Mouse (Mus musculus) cerebellum, adult 18-20 months (tissue): ENCODE data around the gene Fam114a2.
"Not testable (repeated sequence)": the region's sequence is repeated elsewhere in the genome, so short reads cannot be mapped to it uniquely, and the experiment has no call there.

Experiments
- DNase-seq, 2 experiments: peaks; one replicate each; pipeline ENCODE4 v3.0.0; 2021

The Fam114a2 gene

DNA sequence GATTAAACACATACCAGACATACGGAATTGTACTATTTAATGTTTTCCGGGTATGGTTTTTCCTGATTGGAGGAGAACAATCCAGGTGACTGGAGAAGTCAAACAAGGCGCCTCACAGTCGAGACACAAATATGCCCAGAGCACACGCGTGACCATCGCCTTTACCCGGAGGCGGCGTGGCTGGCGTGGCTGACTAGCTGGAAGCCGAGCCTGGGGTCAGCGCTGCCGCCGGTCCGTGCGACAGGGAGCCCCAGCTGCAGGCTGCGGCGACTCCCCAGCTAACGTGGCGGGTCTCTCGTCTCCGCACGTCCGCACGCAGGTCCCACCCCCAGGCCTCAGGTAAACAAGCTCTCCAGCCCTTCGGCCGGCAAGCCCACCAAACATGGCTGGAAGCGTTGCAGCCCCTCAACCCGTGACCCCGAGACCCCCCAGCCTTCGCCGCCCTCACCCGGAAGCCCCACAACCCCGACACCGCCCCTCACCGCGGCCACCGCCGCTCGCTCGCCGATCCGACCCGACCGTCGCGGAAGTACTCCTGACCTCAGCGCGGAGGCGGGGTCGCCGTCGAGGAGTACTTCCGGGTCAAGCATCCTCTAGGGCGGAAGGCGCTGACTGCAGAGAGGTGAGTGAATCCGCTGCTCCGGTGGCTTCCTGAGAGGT is at the start of gene Fam114a2, which contains the start of gene Mfap3:
TSS of gene Fam114a2 (minus strand) at position 527 of the 660 bp plus-strand sequence.
TSS of gene Mfap3 (plus strand) at position 574 of the 660 bp plus-strand sequence.
- peak; percentile 92 to 93 for DNase-seq

DNA sequence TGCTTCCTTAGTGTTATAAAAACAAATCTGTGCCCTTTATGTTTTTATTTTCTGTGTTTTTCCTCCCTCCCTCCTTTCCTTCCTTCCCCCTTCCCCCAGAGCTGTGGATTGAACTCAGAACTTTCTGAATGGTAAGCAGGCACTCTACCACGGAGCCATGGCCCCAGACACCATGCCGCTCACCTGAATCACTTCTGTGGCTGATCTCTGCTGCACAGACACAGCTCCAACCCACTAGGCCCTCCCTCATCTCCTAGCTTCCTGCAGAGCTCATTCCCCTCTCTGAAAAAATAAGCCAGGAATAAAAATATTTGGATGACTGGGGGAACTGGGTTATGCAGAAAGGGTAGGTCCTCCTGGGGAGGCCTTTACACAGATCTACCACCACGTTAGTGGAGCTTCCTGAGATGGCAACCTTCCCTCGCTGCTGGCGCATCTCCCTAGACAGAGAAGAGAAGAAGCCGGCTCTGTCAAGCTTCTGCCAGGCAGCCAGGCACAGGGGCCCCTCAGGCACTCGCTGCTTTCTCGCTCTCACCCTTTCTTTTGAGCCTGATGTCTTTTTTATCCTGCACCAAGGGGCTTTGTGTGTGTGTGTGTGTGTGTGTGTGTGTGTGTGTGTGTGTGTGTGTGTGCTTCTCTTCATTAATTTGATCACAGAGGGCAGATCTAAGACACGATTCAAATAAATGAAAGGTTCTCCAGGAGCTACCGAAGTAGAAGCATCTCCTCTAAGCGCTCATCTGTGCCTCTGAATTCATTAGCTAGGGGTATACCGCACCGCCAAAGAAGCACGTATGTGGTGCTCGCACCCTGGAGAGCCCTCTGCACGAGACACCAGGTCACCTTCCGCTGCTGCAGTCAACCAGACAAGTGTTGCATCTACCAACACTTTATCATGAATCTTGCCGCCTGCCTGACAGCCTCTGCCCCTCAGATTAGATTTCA is 47.9 kb upstream of the Fam114a2 start:
- DNase-seq, result no peak

DNA sequence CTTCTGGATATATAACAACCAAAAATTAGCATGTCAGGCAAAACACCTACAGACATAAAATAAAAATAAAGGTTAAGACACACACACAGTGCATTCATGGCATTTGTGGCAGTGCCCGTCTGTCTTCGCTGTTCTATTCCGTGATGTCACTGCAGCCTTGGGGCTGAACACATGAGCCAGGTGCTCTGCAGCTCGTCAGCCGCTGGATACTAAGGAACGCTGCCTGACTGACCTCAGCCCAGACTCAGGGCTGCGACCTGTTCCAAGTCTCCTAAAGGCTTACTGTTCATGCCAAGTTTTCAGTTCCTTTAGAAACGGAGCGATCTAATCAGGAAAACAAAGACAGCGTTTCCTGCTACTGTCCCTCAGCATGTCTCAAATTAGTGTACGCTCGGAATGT is 46.1 kb upstream of the Fam114a2 start:
- DNase-seq, result no peak

DNA sequence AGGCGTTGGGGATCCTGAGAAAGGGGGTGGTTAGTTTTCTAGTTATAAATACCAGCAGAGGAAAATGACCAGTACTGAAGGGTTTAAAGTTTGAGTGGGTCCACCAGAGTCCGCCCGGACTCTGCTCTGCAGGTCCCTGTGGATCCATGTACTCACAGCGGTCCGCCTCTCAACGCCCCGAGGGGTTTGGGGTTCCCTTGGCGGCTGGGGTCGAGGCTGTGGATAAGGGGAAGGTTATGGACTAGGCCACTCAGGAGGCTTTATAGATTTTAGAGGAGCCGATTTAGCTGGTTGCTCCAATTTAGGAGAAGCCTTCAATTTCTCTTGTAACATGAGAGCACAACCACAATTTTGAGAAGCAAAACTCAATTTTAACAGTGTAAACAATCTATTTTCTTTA is 39.5 kb upstream of the Fam114a2 start:
- not testable (repeated sequence) for DNase-seq

DNA sequence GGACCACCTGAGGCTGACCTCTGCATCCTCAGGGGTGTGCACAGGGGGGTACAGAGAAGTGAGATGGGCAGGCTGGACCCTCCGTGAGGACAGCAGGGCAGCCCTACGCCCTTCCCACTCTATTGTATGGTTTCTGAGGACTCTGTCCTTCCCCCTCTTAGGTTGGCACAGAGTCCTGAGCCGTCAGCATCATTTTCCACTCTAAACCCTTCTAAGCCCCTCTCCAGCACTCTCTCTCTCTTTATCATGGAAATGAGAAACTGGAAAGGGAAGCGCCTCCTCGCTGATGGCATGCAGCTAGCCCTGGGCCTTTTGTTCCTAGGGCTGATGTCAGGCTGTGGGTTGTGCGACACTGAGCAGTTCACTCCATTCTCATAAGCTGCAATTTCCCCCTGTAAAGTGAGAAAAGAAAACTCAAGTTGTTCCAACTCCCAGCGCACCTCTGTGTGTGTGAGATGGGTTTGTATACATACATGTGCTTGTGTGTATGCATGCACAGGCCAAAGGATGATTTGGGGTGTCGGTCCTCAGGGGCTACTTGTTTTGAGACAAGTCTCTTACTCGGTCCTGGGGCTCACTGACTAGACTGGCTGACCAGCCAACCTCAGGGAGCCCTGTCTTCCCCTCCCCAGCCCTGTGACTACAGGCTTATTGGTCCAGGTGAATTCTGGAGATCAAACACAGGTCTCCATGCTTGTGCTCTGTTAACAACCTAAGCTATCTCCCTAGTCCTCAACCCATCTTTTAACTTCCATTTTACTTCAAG is 34.8 kb upstream of the Fam114a2 start:
- DNase-seq, result no peak

DNA sequence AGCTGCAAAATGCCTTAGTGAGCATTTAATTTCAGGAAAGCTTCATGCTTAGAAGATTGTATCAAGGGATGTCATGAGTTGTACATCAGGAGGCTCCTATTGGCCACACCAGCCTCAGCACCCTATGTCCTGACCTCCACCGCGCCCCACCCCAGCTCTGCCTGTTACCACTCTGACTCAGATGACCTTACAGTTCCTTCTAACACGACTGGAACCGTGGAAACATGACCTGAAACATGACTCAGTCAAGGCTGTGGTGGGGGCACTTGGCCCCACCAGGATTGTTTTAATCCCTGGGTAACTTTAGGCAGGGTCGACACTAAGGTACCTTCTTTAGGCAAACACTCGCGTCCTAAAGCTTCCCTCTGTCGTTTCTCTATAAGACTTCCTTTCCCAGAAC is 32.6 kb upstream of the Fam114a2 start:
- no peak for DNase-seq

DNA sequence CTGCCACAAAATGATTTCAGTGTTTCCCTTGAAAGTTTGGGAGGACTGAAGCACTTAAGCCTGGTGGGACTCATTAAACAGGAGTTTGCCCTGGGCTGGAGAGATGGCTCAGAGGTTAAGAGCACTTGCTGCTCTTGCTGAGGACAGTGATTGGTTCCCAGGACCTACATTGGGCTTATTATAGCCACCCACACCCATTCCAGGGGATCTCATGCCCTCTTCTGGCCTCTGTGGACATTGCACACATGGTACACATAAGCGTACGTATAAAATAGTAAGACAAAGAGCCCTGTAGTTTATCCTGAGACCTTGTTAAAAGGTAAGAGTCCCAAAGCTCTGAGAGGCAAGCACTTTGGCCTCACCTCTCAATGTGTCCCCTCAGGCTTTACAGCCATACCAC is 31.8 kb upstream of the Fam114a2 start:
- no peak for DNase-seq

DNA sequence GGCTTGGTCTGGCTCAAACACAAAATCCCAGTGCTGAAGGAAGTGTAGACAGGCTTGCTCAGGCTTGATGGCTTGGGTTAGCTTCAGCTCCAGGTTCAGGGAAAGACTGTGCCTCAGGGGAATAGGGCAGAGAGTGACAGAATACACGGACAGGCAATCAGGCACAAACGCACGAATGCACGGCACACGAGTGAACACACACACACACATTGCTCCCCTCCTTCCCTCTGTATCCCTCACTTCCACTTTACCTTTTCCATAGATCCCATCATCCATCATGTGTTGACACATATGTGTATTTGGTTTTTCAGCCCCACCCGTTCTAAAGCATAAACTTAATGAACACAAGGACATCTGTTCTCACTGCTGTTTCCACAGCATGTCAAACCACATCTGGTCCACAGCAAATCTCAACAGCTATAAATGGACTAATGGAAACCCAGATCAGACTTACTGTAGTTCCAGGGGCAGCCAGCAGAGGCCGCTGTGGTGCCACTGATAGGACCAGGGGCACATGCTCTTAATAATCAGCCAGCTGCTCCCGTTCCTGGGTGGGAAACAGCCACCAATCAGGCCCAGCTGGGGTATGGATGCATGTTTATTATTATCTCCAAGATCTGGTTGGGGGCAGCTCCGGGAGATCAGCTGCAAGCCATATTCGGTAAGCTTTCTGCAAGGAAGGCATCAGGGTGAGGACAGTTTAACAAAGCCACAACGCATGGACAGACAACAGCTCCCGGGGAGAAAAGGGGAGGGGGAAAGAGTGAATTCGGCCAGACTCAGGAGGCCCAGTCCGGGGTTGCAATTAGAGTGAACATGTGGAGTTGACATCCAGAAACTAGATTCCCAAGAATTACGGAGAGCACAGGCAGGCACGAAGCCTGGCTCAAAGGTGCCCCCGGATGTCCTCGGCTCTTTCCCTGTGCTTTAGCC is 30.5 kb upstream of the Fam114a2 start:
- peak; percentile 61 to 82 for DNase-seq

DNA sequence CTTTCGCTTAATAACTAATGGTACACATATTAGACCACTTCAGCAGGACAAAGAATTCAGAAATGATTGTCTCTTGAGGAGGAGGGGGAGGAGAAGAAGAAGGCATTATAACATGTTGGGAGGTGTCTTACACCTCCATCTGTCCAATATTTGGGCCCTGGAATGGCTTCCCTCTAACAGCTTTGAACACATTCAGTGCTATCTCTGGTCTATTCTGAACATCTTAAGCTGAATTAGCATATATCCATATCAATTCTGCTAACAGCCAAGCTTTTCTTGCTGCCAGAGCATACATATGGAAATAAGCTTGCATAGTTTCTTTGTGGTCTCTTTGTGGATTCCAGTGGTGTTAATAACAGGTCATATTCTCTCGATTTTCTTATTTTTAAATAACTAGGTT is 22.3 kb upstream of the Fam114a2 start:
- no peak for DNase-seq

DNA sequence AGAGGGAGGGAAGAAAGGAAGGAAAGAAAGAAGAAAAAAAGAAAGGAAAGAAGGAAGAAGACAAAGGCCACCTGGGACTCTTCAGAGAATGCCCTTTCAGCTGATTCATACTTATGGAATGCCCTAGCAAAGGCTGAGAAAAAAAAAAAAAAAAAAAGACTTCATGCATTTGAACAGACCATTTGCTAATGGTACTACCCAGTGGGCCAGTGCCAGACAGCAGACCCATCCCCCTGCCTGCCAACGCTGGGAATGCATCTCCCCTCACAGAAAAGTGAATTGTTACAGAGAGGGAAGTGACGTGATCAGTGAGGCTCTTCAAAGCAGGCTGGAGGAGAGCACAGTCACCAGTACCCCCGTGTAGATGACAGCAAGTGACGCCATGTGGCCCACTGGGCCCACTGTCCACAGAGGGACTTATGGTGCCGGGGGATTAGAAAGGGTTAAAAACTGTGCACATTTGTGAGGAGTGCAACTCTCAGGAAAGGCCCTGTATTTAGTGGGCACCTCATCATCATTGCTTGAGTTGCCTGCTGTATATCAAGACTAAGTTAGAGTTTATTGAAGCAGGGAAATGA is 21.5 kb upstream of the Fam114a2 start:
- DNase-seq, result no peak

DNA sequence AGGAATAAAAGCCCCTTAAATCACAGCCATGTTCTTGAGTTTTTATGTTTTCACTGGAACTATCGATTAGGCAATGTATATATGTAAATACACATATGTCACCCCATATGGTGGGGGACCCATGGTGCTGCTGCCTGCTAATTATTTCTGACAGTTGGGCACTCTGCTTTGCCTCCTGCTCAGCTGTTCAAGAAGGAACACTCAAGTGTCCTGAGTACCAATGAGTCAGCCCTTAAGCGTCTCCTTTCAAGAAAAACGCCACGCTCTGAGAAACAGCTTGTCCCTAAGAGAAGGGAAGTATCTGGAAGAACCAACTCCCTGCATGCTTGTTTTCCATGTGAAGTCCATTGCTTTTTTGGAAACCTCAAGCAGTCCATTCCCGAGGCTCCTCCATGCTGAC is 17.5 kb upstream of the Fam114a2 start:
- no peak for DNase-seq

DNA sequence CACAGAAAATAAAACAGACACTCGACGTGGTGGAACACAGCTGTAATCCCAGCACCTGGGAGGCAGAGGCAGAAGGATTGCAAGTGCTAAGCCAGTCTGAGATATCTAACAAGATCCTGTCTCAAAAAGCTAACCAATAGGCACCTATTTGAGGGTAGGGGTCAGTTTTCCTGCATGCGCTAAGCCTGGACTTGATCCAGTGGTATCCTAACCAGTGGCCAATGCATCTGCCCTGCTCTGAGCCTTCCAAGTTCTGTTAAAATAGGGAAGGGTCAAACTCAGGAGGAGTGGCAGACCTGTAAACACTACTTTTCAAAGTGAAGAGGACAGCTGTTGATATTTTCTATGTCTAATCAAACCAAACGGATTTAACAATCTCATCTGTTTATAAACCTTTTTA is 13.9 kb upstream of the Fam114a2 start:
- no peak for DNase-seq

DNA sequence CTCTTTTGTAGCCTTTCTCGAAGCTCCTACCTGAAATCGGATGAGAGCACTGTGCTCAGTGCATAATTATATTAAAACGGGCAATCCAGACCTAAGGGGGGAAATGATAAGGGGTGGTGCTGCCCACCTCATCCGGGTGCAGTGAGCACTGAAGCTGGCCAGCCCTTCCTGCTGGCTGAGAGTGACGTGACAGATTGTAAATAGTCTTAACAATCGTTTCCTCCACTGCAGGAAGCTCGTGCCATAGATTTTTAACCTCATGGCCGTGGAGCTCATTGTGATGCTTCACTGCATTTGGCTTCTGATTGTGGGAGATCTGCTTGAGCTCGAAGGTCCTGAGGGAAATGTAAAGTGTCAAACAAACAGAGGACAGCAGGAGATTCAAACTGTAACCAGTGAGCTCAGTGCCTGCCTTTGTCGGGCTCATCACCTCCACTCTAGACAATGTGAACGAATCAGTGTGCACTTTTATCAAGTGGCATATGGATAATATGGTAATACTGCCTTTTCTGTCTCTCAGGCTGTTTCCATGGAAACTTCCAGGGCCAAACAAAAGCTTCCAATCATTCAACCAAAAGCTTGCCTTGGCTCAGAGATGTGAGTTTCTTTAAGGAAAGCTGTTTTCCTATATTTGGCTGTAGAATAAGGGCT is 13.0 kb upstream of the Fam114a2 start:
- no peak for DNase-seq

DNA sequence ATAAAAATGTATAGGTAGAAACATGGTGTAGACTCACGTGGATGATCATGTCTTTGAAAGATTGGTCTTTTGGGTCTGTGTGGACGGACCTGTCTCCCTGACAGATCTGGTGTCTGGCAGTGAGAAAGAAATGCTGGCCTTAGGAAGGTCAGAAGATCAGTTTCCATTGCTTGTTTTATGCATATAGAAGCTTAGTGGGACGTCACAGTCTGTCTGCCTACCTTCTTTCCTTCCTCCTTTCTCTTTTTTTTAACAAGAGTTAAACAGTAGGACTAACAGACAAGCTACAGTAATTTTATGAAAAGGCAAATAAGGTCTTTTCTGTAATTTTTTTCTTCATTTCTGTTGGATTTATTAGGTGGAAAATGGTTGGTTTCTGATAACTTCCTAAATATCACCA is 10.7 kb upstream of the Fam114a2 start:
- DNase-seq, result no peak

DNA sequence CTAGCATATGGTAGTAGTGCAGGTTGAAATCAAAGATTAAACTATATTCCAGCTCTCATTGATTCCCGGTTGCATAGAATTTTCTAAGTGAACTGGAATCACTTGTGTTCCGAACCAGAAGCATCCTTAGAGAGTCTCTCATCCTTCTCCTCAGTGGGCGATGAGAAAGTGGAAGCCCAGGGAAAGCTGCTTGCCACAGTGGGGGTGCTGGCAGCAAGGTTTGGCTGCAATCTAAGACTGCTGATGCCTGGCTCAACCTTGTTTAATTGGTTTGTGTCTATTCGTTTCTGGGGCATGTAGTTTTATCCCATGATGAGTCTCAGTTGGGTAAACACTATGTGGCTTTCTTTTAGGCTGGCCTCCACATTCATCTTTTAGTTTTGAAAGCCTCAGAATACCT is 9.1 kb upstream of the Fam114a2 start:
- DNase-seq, result peak; percentile 20 to 43

DNA sequence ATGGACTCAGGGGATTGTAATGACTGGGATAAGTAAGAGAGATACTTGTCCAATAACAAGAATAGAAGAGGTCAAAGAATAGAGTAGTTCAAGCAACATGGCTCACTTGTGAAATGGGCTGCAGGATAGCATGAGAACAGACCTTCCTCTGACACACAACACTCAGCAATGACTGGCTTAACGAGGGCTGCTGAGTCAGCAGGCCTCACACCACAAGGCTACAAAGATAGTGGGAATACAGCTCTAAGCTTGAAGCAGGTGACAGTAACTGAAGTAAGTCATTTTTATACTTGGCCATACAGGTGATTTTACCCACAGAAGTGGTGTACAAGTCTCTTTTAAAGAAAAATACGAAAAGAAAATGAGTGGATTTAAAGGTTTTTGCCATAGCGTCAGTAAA is 7.5 kb upstream of the Fam114a2 start:
- DNase-seq, result no peak

DNA sequence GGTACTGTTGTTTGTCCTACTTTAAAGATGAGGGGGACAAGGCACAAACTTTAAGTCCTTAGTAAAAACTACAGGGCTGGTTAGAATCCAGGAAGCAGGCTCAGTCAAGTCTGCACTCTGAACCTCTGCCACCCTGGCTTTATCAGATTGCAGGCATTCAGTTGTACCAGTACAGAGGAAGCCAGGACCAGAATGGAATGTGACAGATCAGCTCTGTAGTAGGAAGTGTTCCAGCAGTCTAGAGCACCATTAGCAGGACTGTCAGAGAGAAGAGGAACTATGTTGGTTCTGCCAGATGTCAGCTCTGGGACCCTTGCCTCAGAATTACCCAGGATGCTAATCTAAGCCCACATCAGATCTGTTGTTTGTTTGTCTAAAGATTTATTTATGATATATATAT is 6.2 kb upstream of the Fam114a2 start:
- no peak for DNase-seq

DNA sequence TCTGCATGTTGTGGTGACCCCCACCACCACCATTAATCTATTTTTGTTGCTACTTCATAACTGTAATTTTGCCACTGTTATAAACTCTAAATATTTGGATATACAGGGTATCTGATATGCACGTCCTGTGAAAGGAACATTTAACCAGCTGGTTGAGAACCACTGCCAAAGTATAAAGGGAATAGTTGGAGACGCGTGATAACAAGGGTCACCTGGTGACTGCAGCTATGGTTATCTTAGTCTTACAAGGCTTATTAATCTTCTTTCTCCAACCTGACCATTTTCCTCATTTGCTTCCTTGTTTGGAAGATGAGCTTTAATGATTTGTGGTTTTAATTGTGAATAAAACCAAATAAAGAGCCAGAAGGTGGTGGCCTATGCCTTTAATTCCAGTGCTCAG is 5.0 kb upstream of the Fam114a2 start:
- DNase-seq, result no peak

DNA sequence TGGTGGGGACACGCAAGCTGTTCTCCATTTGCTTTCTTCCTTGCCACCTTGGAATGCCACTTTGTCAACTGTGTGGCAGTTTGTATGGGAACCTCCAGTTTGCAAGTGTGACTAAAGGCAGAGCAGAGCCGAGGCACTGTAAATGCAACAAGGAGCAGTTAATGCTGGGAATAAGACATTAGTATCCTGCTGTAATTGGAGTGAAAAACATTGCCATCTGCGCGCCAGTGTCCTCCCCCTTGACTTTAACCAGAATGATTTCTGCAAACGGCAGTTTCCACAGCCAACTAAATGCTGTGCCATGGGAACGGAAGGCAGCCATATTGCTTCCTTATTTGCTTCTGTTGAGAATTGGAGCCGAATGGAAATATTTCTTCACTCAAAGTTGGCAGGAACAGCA is 3.6 kb upstream of the Fam114a2 start:
- DNase-seq, result peak; percentile 6 to 9

DNA sequence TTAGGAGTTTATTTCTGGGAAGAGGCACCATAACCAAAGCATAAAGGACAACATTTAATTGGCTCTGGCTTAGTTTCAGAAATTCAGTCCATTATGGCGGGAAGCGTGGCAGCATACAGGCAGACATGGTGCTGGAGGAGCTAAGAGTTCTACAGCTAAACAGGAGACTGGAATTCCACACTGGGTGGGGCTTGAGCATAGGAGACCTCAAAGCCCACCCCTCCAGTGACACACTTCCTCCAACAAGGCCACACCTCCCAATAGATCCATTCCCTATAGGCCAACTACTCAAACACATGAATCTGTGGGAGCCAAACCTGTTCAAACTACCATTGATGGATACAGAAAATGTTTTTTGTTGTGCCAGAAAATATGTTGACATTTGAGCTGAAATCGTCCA is 2.8 kb upstream of the Fam114a2 start:
- no peak for DNase-seq

DNA sequence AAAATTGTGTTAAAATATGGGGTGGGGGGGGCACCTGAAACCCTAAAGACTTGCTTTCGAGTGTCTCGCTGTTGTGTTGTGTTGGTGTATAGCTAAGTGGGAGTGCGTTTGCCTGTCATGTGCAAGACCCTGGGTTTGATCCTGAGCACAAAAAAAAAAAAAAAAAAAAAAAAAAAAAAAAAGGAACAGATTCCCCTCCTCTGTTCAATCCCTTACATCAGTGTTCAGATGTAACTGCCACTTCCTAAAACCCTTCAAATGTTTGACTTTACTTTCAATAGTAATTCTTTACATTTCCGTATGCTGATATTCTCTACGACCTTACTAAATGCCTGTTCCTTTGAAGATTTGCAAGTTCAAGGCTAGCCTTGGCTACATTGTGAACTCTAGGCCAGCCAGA is 887 bp upstream of the Fam114a2 start:
- no peak for DNase-seq
